Mouse (Mus musculus) MEL (cell line): ENCODE data around the gene Olfr523. TPM values are rescaled to one million over a fixed set of nuclear protein-coding genes. Genes with fewer than 3 reads are reported as not detected.
A peak's percentile ranks its signal among the peaks of the same experiment; 100 is the strongest.

Experiments
- DNase-seq: peaks from one replicate; pipeline ENCODE4 v3.0.0; 2011; ENCODE audit warnings: low read depth, low spot score
- H3K27ac ChIP-seq: 2 replicates; pipeline ENCODE4 v1.5.1; 2012; ENCODE audit warnings: low read depth, mild to moderate bottlenecking, control low read depth, low read length, moderate library complexity; ENCODE audit not compliant: control insufficient read depth
- H3K27me3 ChIP-seq, 2 experiments: fragments of 150-350 bp in 1 of 2; sonication (generic) in 1 of 2; 2 replicates each; pipeline ENCODE4 v1.6.1; 2012; ENCODE audit warnings: low read length in 2 of 2, mild to moderate bottlenecking in 2 of 2, improper control_type of control experiment in 1 of 2, moderate library complexity in 1 of 2; ENCODE audit not compliant: insufficient read depth in 2 of 2, control insufficient read depth in 1 of 2
- H3K36me3 ChIP-seq, 2 experiments: 2 replicates each; pipeline ENCODE4 v1.6.1; 2012 to 2014; ENCODE audit warnings: low read length in 2 of 2, improper control_type of control experiment in 1 of 2, inconsistent platforms in 1 of 2, mild to moderate bottlenecking in 1 of 2; ENCODE audit not compliant: insufficient read depth in 2 of 2, control insufficient read depth in 1 of 2
- H3K4me1 ChIP-seq, 2 experiments: fragments of 150-350 bp in 1 of 2; sonication (generic) in 1 of 2; 2 replicates each; pipeline ENCODE4 v1.6.1; 2012; ENCODE audit warnings: low read length in 2 of 2, improper control_type of control experiment in 1 of 2, mild to moderate bottlenecking in 1 of 2; ENCODE audit not compliant: insufficient read depth in 2 of 2, control insufficient read depth in 1 of 2
- H3K4me3 ChIP-seq, 2 experiments: fragments of 150-350 bp in 1 of 2; sonication (generic) in 1 of 2; 2 replicates each; pipeline ENCODE4 v1.5.1; 2012; ENCODE audit warnings: low read depth in 2 of 2, low read length in 2 of 2, mild to moderate bottlenecking in 2 of 2, moderate library complexity in 2 of 2, control low read depth in 1 of 2, improper control_type of control experiment in 1 of 2; ENCODE audit not compliant: control insufficient read depth in 1 of 2, insufficient read depth in 1 of 2
- H3K79me2 ChIP-seq: 2 replicates; pipeline ENCODE4 v1.6.1; 2012; ENCODE audit warnings: mild to moderate bottlenecking, low read length, moderate library complexity; ENCODE audit not compliant: control insufficient read depth, poor library complexity, insufficient read depth
- H3K9ac ChIP-seq: 2 replicates; pipeline ENCODE4 v1.6.1; 2012; ENCODE audit warnings: low read depth, mild to moderate bottlenecking, control low read depth, low read length, moderate library complexity; ENCODE audit not compliant: control insufficient read depth, poor library complexity, severe bottlenecking
- H3K9me3 ChIP-seq: fragments of 150-350 bp; sonication (generic); replicated peaks from 2 replicates; pipeline ENCODE4 v1.6.1; 2012; ENCODE audit warnings: mild to moderate bottlenecking, low read length, improper control_type of control experiment, moderate library complexity; ENCODE audit not compliant: insufficient read depth
- CHD1 ChIP-seq: IDR thresholded peaks from 2 replicates; pipeline ENCODE4 v1.6.1; 2012; ENCODE audit warnings: low read depth, mild to moderate bottlenecking, inconsistent platforms, low read length, improper control_type of control experiment
- CTCF ChIP-seq, 3 experiments: IDR thresholded peaks in 2 of 3; conservative IDR thresholded peaks in 1 of 3; 2 replicates each; pipeline ENCODE4 v1.5.1; 2011 to 2012; ENCODE audit warnings: low read length in 3 of 3, low read depth in 2 of 3, mild to moderate bottlenecking in 2 of 3, improper control_type of control experiment in 1 of 3, inconsistent platforms in 1 of 3, mixed read lengths in 1 of 3, moderate library complexity in 1 of 3; ENCODE audit not compliant: control insufficient read depth in 1 of 3, insufficient read depth in 1 of 3, poor library complexity in 1 of 3, severe bottlenecking in 1 of 3
- ELF1 ChIP-seq: IDR thresholded peaks from 2 replicates; pipeline ENCODE4 v1.6.1; 2014; ENCODE audit warnings: low read depth, mild to moderate bottlenecking, inconsistent platforms, low read length, improper control_type of control experiment, moderate library complexity
- ETS1 ChIP-seq: IDR thresholded peaks from 2 replicates; pipeline ENCODE4 v1.6.1; 2012; ENCODE audit warnings: low read depth, mild to moderate bottlenecking, inconsistent platforms, low read length, improper control_type of control experiment, moderate library complexity
- KAT2A ChIP-seq: conservative IDR thresholded peaks from 2 replicates; pipeline ENCODE4 v1.6.1; 2012; ENCODE audit warnings: low read depth, low read length, improper control_type of control experiment, inconsistent platforms
- MAFK ChIP-seq: IDR thresholded peaks from 2 replicates; pipeline ENCODE4 v1.6.1; 2011; ENCODE audit warnings: low read depth, mild to moderate bottlenecking, low read length, improper control_type of control experiment, borderline replicate concordance
- MEF2A ChIP-seq: IDR thresholded peaks from 2 replicates; pipeline ENCODE4 v1.6.1; 2014; ENCODE audit warnings: low read depth, mild to moderate bottlenecking, inconsistent platforms, low read length, improper control_type of control experiment; ENCODE audit not compliant: poor library complexity, insufficient replicate concordance, severe bottlenecking; ENCODE audit errors: extremely low read depth
- NRF1 ChIP-seq: IDR thresholded peaks from 2 replicates; pipeline ENCODE4 v1.6.1; 2014; ENCODE audit warnings: low read depth, mild to moderate bottlenecking, inconsistent platforms, low read length, improper control_type of control experiment, moderate library complexity; ENCODE audit not compliant: poor library complexity, insufficient read depth, severe bottlenecking
- POLR2A ChIP-seq, 2 experiments: IDR thresholded peaks; 2 replicates each; pipeline ENCODE4 v1.6.1; 2011 to 2012; ENCODE audit warnings: low read length in 2 of 2, mild to moderate bottlenecking in 2 of 2, control low read depth in 1 of 2, improper control_type of control experiment in 1 of 2, low read depth in 1 of 2, moderate library complexity in 1 of 2; ENCODE audit not compliant: control insufficient read depth in 1 of 2, insufficient read depth in 1 of 2, poor library complexity in 1 of 2
- POLR2AphosphoS5 ChIP-seq: IDR thresholded peaks from 2 replicates; pipeline ENCODE4 v1.6.1; 2012; ENCODE audit warnings: low read depth, borderline replicate concordance, mild to moderate bottlenecking, inconsistent platforms, low read length, moderate library complexity, mixed read lengths
- RAD21 ChIP-seq: IDR thresholded peaks from 2 replicates; pipeline ENCODE4 v1.6.1; 2011; ENCODE audit warnings: mild to moderate bottlenecking, low read depth, low read length, improper control_type of control experiment
- SMC3 ChIP-seq: IDR thresholded peaks from 2 replicates; pipeline ENCODE4 v1.6.1; 2011; ENCODE audit warnings: low read depth, low read length, improper control_type of control experiment
- USF1 ChIP-seq: IDR thresholded peaks from 2 replicates; pipeline ENCODE4 v1.6.1; 2014; ENCODE audit warnings: low read depth, mild to moderate bottlenecking, inconsistent platforms, low read length, improper control_type of control experiment, moderate library complexity
- USF2 ChIP-seq, 2 experiments: IDR thresholded peaks; 2 replicates each; pipeline ENCODE4 v1.6.1; 2011 to 2012; ENCODE audit warnings: improper control_type of control experiment in 2 of 2, low read length in 2 of 2, borderline replicate concordance in 1 of 2, inconsistent platforms in 1 of 2, low read depth in 1 of 2, mild to moderate bottlenecking in 1 of 2; ENCODE audit not compliant: insufficient read depth in 1 of 2
- ZC3H11A ChIP-seq: IDR thresholded peaks from 2 replicates; pipeline ENCODE4 v1.6.1; 2012; ENCODE audit warnings: low read depth, mild to moderate bottlenecking, inconsistent platforms, low read length, improper control_type of control experiment
- ZMIZ1 ChIP-seq: IDR thresholded peaks from 2 replicates; pipeline ENCODE4 v1.6.1; 2012; ENCODE audit warnings: low read depth, mild to moderate bottlenecking, inconsistent platforms, low read length, improper control_type of control experiment, moderate library complexity
- polyA plus RNA-seq, 2 experiments: library from polyadenylated mRNA; stranded (reverse) in 1 of 2; unstranded in 1 of 2; fragments of >175 nt in 1 of 2; fragments of >200 nt in 1 of 2; gene quantifications; 2 replicates each; pipeline versions ENCODE4 v1.2.1 to v1.2.4; 2012; ENCODE audit warnings: low replicate concordance in 2 of 2, low read depth in 1 of 2; ENCODE audit not compliant: insufficient read length in 2 of 2, insufficient read depth in 1 of 2, missing spikeins in 1 of 2
- total RNA-seq: library from RNA; depleted of rRNA; stranded (reverse); fragments of 300-350 nt; gene quantifications from 2 replicates; pipeline ENCODE4 v1.2.3, GENCODE M21; 2012

Gene Olfr523
- total and polyA plus RNA-seq, 3 experiments, result not detected

DNA sequence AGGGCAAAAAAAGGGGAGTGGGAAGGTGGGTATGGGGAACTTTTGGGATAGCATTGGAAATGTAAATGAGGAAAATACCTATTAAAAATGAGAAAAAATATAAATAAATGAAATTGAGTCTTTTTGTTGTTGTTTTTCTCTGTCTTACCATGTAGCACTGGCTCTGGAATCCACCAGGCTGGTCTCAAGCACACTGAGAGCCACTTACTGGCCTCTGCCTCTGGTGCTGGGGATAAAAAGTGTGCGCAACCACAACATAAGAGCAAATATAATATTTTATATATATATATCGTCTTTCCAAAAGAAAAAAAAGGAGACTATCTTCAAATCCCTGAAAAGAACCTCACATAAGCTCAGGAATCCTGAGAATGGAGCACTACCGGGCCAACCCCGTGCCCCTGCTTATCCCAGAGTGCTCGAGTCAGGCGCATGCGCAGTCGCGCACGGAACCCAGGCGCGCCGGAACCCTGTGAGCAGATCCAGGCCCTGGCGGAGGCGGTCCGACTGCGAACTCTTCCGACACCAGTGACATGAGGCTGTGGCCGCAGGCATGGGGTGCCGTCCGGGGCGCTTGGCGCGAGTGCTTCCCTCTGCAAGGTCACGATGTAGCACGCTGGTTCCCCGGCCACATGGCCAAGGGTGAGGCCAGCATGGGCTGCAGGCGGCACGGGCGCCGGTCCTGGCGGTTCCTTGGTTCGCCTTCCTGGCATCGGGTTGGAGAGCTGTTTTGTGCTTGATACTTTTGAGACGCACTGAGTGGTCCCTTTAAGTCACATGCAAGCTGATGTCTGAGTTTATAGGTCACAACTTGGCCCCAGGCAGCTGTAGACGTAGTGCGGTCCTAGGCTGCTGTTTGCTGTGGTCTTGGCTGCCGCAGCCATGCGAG is 35.6 kb upstream of the Olfr523 start, which contains the start of gene Mtg1 (continued):
- TF ChIP-seq NRF1, result peak; percentile 91
- TF ChIP-seq POLR2AphosphoS5, result no peak
- TF ChIP-seq ETS1, result peak; percentile 33; the same call in 1 of the 2 replicates
- no peak for TF ChIP-seq CHD1
- TF ChIP-seq, all 39 proteins: peak for 18

DNA sequence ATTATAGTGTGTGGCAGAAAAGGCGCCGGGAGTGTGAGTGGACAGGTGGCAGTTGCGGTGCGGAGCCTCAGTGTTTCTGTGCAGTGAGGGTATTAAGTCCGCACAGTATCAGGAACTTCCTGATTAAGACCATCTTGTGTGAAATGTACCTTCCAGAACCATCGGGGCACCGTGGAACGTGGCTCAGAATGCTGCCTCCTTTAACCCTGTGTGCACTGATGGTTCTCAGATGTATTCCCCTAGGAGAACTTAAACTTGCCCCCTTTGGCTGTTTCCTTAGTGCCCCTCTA is 35.1 kb upstream of the Olfr523 start:
- Histone ChIP-seq H3K4me1 (peaks cover 0 to 17% of the 10 kb centered on the region in 2 experiments; a peak in 2 of 4 replicates), H3K79me2 (peaks cover 2% of the 10 kb centered on the region; the same call in 1 of the 2 replicates)
- TF ChIP-seq MEF2A (0 out of 2 replicates have a peak, but pooled peaks have one; percentile 1), USF2 (IDR thresholded peaks at IDR 0.05; ENCODE audit: borderline replicate concordance in 1 of 2, insufficient read depth in 1 of 2, low read depth in 1 of 2, low read length in 2 of 2) (no peak), ZMIZ1 (no peak), RAD21 (no peak)
- TF ChIP-seq, all 39 proteins: peak for 1
- H3K4me3 ChIP-seq, result peak overlapping the region; percentile 66 to 93
- DNase-seq, result no peak
- peaks cover 0 to 16% of the 10 kb centered on the region in 2 experiments; a peak in 2 of 4 replicates for H3K36me3 ChIP-seq
- no peaks in the 10 kb centered on the region for H3K27me3 ChIP-seq
- peak overlapping the region; percentile 86 for H3K27ac ChIP-seq
- no peaks in the 10 kb centered on the region for H3K9me3 ChIP-seq
- H3K9ac ChIP-seq, result peak overlapping the region; percentile 97

DNA sequence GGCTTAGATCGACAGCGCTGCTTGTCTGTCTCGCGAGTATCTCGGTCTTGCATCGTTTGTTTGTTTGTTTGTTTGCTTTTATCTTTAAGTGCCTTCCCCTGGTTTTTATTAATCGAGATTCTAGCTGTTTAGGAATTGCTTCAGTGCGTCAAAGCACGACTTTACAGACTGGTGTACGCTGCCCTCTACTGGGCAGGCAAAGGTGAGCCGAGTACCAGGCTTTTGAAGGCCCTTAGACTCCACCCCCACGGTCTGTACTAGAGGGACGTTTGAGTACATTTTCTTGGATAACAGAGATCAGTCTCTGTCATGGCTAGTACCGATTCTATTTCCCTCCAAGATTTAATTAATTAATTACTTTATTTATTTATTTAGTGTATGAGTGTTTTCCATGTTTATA is 31.7 kb upstream of the Olfr523 start:
- no peaks in the 10 kb centered on the region for H3K4me1 ChIP-seq
- H3K9me3 ChIP-seq, result no peaks in the 10 kb centered on the region
- TF ChIP-seq USF1, result no peak
- peak; percentile 83 for TF ChIP-seq RAD21
- TF ChIP-seq ZC3H11A, result peak; percentile 68
- TF ChIP-seq MAFK, result no peak
- no peak for TF ChIP-seq NRF1
- TF ChIP-seq CTCF (IDR thresholded peaks at IDR 0.05 in 2 of 3, conservative IDR thresholded peaks at IDR 0.05 in 1 of 3; ENCODE audit: control insufficient read depth in 1 of 3, insufficient read depth in 1 of 3, low read depth in 2 of 3, low read length in 3 of 3, poor library complexity in 1 of 3, severe bottlenecking in 1 of 3), result peak; percentile 59 to 86 (median 85)
- no peak for TF ChIP-seq POLR2A (IDR thresholded peaks at IDR 0.05; ENCODE audit: control insufficient read depth in 1 of 2, insufficient read depth in 1 of 2, low read depth in 1 of 2, low read length in 2 of 2, poor library complexity in 1 of 2)
- TF ChIP-seq SMC3, result peak; percentile 85
- TF ChIP-seq ELF1, result no peak
- no peak for TF ChIP-seq KAT2A
- H3K79me2 ChIP-seq, result peaks cover 2% of the 10 kb centered on the region; the same call in 1 of the 2 replicates
- no peak overlapping the region for H3K27ac ChIP-seq
- H3K36me3 ChIP-seq, result peaks cover 0 to 3% of the 10 kb centered on the region in 2 experiments; a peak in 1 of 4 replicates
- peak; percentile 83 for DNase-seq
- no peaks in the 10 kb centered on the region for H3K27me3 ChIP-seq
- H3K9ac ChIP-seq, result no peak overlapping the region
- no peak overlapping the region for H3K4me3 ChIP-seq
